Mouse (Mus musculus) spleen, postnatal 36 days (tissue): ENCODE measurements around the gene Rab40c.

ENCODE experiments used
- DNase-seq, 2 experiments: peaks; one replicate each; pipeline ENCODE4 v3.0.0; 2022; ENCODE audit warnings: low spot score in 2 of 2, mixed read lengths in 1 of 2

Gene Rab40c

DNA sequence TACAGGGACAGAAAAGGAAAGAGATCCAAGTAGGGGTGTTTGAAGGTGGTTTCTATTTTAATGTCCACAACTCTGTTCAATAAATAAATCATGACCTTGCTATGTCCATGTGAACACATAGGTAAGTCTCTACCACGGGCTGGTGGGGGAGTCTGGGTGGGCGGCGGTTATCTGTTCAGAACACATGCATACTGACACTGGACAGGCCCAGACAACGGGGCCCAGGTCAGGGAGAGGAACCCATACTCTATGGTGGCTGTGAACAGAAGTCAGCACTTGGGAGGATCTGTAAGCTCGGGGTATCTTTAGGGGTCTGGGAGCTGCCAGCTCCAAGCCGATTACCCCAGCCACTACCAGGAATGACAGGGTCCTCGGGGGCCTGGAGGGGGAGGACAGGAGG, 26.8 kb upstream of the Rab40c start:
- no peak for DNase-seq

- no peak for DNase-seq
These were observed 26.1 kb upstream of the Rab40c start for GRCm38 (mm10) chr17:25945517-25946155.

DNA sequence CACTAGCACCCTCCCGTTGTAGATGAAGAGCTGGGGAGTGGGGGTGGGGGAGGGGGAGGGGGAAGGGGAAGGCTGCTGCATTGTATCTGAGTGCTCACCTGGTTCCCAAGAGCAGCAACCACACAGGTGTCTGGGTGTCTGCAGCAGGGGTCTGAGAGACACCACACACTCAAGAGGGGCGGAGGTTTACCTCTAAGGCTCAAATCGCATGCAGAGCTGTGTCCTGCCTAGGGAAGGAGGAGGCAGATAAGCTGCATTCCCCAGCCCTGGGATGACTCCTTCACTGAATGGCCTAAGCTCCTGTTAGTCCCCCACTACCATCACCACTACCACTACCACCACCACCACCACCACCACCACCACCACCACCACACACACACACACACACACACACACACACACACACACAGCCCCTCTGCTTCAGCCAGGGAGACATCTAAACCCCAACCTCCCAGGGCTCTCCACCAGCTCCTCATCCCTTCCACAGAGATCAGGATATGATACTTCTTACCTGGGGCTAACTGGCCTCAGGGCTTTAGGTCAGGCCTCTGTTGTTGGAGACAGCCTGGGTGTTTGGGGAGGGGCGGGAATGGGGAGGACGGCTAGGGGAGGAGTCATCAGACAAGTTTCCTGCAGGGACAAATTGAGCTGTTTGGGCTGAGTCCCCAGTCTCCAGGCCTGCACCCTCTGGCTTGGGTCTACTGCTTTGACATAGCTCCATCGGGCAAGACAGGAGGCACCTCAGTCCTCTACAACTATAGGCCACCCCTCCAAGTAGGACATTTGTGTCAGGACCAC, 25.0 kb upstream of the Rab40c start, which contains the start of the genes Pigq and Nhlrc4:
Gene Pigq, minus strand, starts transcription at position 571 of the 798 bp plus-strand sequence.
Gene Nhlrc4, minus strand, starts transcription at position 596 of the 798 bp plus-strand sequence.
- DNase-seq: peak; percentile 31 to 60

GRCm38 (mm10) chr17:25943769-25944168, 24.2 kb upstream of the Rab40c start:
- no peak for DNase-seq

- DNase-seq: no peak
These were observed 23.7 kb upstream of the Rab40c start for GRCm38 (mm10) chr17:25943221-25943620.

- peak; percentile 75 to 85 for DNase-seq
These were observed 23.1 kb upstream of the Rab40c start for GRCm38 (mm10) chr17:25942597-25943151.

DNA sequence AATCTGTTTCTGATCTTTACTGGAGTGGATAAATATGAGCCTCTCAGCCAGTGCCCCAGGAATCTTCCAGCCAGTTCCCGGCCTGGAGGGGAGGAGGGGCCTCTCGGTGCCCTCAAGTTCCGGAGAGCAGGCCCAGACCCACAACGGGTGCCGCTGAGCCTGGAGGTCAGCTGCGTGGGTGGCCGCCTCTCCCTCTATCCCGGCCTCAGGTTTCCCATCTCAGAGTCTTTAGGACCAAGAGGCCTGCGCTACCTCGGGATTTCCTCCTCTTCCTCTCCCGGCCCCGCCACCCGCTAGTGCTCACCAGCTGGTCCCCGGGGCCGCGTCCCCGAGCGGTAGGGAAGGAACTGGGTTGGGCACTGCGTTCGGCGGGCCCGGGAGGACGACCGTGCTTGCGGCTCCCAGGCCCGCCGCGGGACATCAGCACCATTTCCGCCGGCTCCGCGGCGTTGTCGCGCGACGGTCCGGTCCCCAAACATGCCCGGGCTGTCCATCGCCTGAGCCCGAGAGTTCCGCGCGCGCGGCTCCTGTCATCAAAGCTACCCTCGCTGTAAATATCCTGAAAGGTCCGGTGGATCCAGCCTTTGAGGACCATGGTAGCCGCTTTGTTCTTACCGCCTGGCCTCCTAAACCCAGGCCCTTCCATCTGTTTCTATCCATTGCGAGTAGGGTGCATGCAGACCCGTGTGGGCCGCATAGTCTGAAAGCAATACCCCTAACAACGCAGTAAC, 22.1 kb upstream of the Rab40c start:
- DNase-seq: peak; percentile 61 to 69

GRCm38 (mm10) chr17:25934526-25934925, 15.0 kb upstream of the Rab40c start:
- DNase-seq: no peak

GRCm38 (mm10) chr17:25925348-25925747, 5.8 kb upstream of the Rab40c start:
- no peak for DNase-seq

DNA sequence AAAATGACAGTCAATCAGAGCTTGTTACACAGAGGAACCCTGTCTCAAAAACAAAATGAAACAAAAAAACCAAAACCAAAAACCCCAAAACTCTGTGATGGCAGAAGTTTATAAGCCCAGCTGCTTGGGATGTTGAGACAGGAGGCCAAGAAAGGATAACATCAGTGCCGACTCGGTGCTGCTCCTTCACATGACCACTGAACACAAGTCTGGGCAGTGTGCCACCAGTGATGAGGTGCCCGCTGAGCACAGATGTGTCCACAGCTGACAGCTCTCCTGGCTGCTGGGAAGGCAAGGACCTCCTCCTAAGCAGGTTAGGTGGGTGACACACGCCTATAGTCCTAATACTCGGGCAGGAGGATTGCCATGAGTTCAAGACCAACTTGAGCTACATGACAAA, 2.6 kb upstream of the Rab40c start:
- no peak for DNase-seq

- peak; percentile 100 for DNase-seq
These were observed 487 bp upstream of the Rab40c start for GRCm38 (mm10) chr17:25919786-25920642.

GRCm38 (mm10) chr17:25918037-25918750, 1.3 kb downstream of the Rab40c start:
- no peak for DNase-seq

- DNase-seq: no peak
These were observed 2.4 kb downstream of the Rab40c start for GRCm38 (mm10) chr17:25916931-25917647.

DNA sequence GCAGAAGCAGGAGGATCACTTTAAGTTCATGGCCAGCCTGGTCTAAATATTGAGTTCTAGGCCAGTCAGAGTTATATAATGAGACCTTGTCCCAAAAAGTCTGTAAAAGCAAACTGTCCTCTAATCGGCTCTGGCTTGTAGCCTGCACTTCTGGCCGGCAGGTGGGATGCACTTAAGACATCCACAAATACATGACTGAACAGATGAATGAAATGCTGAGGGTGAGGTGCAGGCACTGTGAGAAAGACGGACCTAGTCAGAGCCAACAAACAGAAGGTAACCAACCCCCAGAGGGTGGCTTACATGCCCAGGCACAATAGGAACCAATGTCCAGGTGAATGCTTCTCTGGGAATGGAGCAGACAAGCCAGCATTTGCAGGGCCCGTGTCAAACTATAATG, 5.2 kb downstream of the Rab40c start:
- DNase-seq: no peak

DNA sequence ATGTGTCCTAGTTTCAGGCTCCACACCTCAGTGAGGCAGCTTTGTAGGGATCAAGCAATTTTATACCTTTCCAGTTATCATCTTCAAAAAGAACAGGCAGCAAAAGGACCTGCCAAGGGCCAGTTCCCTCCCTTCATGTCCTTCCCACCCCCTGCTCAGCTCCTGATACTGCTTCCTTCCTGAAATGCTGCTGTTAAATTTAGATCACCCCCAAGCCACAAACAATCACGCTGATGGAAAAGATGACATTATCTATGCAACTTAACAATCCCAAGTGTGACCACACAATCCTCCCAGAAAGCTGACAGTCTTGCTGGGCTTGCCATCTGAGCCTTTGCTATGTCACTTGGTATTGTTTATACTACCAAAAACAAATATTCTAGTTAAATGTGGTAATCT, 5.7 kb downstream of the Rab40c start:
- no peak for DNase-seq

GRCm38 (mm10) chr17:25913186-25913876, 6.2 kb downstream of the Rab40c start:
- DNase-seq: no peak

- no peak for DNase-seq
These were observed 7.7 kb downstream of the Rab40c start for GRCm38 (mm10) chr17:25911816-25912215.

DNA sequence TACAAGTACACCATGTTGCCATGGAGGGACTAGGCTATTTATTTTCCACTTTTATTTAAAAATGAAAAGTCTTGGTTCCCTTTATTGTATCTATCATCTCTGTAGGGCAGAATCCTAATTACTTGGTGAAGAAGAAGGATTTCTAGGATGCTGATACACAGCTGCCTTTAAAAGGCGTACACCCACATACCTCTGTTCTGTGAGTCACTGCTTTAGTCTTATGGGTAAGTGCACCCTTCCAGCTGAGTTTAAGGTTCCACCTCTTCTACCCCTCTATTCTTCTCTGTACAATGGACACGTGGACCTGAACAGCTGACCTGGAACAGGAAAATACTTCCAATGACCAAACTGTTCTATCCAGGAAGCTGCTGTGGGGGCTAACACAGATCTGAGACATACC, 11.9 kb downstream of the Rab40c start:
- DNase-seq: no peak

DNA sequence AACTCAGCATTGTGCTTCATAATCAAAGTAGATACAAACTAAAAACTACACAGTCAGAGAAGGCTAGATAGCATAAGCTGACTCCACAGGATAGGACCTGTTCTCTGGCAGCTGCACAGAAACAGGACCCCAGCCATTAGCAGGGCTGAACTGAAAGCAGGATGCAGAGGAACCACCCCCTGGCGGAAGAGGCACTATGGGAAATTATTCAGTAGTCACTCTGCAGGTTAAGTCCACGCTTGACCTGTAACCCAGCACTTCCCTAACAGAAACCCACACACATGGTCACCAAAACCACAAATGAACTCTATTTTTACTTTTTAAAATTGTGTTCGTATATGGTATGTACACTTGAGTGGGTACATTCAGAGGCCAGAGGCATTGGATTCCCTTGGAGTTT, 16.5 kb downstream of the Rab40c start:
- peak; percentile 57 to 60 for DNase-seq
